Mouse (Mus musculus): ENCODE results near the gene Ccdc97.

Gene Ccdc97

DNA sequence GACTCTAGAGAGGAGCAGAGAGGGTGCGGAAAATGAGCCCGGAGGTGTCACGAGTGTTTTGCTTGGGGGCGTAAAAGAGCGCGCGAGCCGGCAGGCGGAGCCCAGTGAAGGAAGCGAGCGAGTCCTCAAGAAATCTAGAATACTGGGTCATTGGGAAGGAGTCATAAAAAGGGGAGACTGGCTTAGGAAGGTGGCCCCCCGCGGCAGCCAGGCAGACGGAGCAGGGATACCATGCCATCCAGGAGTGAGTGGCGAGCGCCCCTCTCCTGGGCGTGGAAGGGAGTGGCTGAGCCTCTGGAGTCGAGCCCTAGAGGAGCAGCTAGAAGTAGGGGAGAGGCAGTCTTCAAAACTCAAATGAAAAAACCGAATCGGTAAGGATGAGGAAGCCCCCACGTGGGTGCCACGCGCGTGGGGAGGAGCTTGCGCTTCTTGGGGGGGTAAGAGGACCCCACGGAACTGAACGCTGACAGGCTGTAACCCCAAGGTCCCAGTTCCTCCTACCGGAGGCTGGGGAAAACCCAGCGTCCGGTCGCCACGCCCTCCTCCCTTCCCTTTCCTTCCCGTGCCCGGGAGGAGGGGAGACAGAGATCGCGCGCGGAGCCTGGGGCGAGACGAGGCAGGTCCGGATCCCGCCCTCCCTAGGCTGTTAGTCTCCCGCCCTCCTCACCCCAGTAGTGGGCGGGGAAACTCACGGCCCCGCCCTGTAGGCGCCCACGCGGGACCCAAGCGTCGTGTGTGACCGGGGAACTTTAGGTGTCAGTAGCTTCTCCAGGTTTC, 29.9 kb downstream of the Ccdc97 start:
- DNase-seq (ENCODE audit: low spot score), result peak; percentile 76

DNA sequence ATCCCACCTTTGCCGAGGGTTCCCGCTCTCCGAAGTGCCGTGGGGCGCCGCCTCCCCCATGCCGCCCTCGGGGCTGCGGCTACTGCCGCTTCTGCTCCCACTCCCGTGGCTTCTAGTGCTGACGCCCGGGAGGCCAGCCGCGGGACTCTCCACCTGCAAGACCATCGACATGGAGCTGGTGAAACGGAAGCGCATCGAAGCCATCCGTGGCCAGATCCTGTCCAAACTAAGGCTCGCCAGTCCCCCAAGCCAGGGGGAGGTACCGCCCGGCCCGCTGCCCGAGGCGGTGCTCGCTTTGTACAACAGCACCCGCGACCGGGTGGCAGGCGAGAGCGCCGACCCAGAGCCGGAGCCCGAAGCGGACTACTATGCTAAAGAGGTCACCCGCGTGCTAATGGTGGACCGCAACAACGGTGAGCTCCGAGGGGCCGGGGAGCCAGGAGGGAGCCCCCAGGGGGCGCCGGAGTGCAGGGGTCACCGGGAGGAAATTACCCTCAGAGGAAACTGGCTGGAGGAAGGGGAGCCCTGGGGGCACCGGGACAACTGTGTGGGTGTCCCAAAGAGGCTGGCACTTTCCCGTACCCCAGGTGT, 31.0 kb downstream of the Ccdc97 start:
- peak; percentile 75 for DNase-seq (ENCODE audit: low spot score)

DNA sequence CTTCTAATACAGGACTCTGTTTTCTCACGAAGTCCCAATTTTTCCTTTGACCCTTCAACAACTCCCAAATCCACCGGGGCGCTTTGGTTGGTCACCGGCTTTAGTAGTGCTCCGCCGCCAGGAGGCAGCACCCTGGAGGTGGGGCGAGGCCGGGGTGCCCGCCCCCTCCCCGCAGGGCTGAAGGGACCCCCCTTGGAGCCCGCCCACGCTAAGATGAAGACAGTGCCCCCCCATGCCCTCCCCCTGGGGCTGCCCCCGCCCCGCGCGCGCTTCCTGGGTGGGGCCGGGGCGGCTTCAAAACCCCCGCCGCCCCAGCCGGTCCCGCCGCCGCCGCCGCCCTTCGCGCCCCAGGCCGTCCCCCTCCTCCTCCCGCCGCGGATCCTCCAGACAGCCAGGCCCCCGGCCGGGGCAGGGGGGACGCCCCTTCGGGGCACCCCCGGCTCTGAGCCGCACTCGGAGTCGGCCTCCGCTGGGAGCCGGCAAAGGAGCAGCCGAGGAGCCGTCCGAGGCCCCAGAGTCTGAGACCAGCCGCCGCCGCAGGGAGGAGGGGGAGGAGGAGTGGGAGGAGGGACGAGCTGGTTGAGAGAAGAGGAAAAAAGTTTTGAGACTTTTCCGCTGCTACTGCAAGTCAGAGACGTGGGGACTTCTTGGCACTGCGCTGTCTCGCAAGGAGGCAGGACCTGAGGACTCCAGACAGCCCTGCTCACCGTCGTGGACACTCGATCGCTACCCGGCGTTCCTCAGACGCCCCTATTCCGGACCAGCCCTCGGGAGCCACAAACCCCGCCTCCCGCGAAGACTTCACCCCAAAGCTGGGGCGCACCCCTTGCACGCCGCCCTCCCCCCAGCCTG, 32.0 kb downstream of the Ccdc97 start, which contains the start of gene Tgfb1:
Gene Tgfb1 (plus strand): TSS at position 323 of the 852 bp plus-strand sequence.
- peak; percentile 75 for DNase-seq (ENCODE audit: low spot score)

DNA sequence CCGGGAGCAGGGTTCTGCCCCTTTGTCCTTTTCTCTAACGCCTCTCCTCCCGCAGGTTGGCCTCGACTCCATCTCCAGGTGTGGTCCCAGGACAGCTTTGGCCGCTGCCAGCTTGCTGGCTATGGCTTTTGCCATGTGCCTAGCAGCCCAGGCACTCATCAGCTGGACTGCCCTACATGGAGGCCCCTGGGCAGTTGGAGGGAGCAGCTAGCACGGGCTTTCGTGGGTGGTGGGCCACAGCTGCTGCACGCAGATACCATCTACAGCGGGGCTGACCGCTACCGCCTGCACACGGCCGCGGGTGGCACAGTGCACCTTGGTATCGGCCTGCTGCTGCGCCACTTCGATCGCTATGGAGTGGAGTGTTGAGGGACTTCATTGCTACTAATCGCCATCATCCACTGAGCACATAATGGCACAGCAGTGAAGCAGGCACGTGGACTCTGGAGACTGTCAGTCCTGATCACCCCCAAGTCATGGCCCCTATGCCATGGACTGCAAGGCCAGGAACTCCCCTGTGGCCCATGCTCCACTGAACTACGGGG, 32.9 kb downstream of the Ccdc97 start:
- no peak for DNase-seq (ENCODE audit: low spot score)

DNA sequence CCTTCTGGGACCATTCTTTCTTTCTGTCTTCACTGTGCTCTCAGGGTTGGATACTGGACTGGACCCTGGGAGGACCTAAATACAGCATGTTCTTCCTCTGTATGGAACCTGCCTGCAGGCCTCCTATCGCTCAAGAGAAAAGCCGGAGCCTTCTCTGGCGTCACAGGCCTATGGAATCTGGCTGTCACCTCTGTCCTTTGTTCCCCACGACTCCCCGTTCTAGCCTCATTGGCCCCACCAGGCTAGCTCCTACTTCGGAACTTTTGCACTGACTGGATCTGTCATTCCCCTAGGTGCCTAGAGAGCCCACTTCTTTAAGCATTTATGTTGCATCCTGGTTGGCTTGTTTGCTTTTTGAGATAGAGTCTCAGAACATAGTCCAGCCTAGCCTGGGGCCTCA, 34.2 kb downstream of the Ccdc97 start:
- no peak for DNase-seq (ENCODE audit: low spot score)

DNA sequence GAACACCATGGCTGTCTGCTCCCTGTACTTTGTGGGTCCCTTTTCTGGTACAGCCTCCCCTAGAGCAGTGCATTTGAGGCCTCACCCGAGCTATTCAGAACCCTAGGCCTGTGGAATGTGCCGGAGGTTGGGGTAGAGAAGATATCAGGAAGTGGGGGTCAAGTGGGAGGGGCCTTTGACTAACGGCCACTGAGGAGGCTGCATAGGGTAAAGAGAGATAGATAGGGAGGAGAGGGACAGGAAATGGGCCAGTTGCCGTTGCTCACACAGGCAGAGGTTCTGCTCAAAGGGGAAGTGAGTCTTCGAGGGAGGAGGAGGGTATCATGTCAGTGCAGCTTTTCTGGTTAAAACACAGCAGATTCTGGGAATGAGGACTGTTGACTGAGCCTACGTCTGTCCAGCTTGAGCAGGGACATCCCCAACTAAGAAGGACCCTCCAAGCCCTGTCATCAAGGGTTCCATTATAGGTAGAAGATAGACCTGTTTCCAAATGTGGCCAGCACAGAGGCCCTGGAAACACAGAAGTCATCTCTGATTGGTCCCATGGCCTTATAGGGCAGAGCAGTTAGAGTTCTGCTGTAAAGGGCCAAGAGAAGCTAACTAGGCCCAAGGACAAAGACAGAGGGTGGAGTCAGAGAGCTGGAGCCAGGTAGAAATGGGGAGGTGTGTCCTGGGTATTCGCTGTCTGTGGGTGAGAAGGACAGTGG, 35.3 kb downstream of the Ccdc97 start:
- DNase-seq (ENCODE audit: low spot score), result no peak

DNA sequence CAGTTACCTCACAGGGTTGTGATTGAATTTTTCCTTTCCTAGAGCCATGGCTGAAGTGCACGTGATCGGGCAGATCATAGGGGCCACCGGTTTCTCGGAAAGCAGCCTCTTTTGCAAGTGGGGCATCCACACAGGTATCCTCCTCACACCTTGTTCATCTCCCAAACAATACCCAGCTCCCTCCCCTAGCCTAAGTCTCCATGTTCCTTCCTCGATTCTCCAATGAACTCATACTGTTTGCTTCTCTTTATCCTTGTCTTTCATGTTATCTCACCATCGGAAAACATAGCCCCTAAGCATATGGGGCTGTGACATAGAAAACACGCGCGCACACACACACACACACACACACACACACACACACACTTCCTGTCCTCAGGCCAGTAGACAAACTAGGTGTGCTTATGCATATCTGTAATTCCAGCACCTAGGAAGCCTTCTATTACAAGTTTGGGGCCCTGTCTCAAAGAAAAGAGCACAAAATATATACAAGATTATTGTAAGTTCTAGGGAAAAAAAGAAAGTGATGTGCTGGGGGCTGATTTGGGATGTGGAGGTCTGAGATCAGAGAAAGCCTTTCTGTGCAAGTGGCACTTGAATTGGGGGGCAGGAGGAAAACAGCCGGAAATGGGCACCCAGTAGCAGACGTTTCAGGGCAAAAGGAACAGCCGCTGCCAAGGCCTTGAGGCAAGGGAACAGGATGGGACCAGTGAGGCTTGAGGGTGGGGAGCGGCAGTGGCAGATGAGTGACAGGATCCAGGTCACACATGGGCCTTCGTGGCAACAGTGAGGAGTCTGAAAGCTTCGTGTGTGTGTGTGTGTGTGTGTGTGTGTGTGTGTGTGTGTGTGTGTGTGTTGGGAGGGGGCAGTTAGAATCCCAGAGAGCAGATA, 37.3 kb downstream of the Ccdc97 start:
- no peak for DNase-seq (ENCODE audit: low spot score)

DNA sequence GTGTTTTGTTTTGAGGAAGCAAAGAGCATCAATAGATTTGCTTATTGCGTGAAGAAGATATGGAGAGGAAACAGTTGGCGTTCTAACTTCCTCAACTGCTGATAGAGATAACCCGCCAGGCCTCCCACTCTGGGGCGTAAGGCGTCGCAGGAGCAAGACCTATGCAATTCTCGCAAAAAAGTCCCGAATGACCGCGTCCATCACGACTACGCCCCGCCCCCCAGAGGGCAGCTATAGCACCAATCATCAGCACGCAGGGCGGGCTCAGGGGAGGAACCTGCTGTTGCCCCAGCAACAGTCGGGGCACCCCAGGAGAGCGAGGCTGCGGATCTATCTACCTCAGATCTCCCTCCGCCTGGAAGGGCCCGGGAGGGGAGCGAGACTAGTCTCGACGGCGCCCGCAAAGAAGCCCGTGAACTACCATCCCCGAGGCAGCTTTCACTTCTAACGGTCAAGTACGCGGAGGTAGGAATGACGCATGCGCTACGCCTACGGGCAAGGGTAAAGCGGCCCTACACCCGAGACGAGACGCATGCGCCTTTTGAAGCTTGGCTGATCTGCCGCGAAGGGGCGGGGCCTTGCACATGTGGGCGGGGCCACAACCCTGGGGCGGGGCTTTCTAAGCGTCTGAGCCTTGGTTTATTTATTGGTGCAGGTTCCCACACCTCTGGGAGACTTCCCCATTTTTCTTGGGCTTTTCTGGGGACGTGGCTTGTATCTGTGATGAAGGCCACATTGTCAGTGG, 38.2 kb downstream of the Ccdc97 start, which contains the start of gene B9d2:
Gene B9d2 (plus strand): TSS at position 267 of the 745 bp plus-strand sequence.
- peak; percentile 94 for DNase-seq (ENCODE audit: low spot score)

DNA sequence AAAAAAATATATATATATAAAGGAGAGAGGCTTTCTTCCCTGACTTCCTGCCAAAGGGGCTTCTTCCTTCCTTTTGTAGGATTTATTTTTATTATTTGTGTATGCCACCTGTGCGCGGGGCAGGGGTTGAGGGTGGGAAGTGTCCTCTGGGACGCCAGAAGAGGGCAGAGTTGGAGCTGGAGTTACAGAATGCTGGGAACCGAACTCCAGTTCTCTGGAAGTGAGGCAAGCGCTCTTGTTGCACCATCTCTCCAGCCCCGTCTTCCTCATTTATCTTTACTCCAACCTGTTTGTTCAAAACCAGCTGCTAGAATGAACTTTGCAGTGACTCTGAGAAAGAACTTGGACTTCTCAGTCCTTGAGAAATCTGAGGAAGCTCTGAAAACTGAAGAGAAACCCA, 38.9 kb downstream of the Ccdc97 start:
- DNase-seq (ENCODE audit: low spot score), result no peak

DNA sequence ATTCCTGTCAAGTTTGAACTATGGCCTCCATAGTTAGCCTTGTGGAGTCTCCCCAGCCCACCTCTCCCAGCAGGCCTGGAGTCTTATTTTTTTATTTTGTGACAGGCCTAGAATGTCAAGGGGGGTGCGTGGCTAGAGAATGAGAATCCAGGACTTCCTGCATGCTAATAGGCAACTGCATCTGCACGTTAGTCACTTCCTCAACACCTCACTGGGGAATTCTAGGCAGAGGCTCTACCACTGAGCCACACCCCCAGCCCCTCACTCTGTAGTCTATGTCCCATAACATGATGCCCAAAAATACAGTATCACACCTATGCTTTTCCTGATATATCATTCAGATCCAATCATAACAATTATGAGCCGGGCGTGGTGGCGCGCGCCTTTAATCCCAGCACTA, 41.9 kb downstream of the Ccdc97 start:
- DNase-seq (ENCODE audit: low spot score), result no peak

DNA sequence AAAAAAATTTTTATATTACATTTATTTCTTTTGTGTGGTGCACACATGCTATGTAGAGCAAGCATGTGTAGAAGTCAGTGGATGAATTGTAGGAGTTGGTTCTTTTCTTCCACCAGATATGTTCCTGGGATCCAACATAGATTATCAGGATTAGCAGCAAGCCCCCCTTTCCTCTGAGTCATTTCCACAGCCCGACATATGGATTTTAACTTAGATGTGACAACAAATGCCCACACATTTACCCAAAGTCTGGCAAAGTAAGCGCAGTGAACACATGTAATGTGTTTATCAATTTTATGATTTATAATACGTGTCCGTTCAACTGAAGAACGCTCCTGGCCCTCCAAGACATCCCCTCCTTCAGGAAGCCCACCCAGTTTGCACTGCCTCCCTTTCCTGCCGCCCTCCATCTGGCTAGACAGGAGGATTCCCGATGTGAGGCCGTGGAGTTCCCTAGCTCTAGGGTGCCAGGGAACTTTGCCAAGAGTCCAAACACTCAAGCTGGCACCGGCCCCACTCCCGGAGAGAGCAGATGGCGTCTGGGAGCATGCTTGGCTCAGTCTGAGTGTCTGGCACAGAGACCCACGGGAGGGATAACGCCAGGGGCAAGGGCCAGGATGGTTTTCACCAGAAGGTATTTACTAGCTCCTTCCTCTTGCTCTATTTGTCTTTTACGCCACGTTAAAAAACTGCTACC, 42.7 kb downstream of the Ccdc97 start:
- peak; percentile 77 for DNase-seq (ENCODE audit: low spot score)

DNA sequence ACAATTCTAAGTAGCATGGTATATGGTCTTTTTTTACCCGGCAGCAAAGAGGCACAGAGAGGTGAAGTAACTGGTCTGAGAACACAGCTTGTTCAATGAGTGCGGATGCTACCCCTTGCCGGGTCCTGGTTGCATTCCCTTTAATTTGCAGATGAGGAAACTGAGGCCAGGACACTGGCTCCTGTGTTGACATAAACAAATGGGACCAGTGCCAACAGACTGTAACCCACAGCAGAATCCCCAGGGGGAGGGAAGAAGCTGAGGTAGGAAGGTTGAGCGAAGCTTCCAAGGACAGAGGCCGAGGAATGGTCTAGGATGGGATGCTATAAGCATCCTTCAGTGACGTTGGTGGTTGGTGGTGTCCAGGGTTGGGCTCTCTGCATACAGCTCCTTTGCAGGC, 43.5 kb downstream of the Ccdc97 start:
- DNase-seq (ENCODE audit: low spot score), result no peak

DNA sequence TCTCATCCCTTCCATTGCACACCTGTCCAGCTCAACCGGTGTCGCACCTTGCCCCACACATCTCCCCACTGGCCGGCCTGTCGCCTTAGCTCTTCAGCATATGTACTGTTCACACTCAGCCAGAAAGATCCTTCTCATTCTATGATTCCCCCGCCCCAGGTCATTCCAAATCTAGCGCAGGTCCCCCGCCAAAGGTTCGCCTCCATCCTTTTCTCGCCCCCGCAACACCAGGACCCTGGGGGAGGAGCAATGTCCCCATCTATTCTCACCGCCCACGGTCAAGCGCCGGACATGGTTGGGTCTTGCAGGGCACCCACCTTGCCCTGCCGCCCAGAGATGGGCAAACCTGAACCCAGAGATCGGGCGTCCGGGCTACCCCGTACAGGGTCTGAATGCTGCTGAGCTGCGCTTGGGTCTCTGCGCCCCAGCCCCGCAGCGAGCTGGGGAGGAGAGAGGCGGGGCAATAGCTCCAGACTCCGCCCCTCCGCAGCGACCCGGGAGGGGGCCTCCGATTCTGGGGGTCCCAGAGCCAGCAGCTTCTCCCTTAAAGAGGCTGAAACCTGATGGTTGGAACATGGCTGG, 44.1 kb downstream of the Ccdc97 start, which contains the start of gene Tmem91:
Gene Tmem91 (minus strand): TSS at position 448 of the 582 bp plus-strand sequence.
- no peak for DNase-seq (ENCODE audit: low spot score)

DNA sequence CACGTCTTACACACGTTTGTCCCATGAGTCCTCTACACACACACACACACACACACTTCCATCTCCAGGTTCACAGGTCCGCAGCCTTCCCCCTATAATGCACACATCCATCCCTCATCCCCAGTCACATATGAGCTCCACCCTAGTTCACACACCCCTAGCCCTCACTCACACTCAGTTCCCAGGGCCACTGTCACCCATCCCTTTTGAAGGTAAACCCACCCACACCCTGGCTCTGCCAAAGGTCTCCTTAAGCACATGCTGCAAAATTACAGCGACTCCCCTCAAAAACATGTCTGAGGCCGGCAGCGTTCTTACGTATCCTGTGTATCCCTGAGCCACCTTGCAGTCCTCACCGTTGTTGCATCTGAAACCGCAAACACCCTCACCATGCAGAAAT, 44.6 kb downstream of the Ccdc97 start:
- no peak for DNase-seq (ENCODE audit: low spot score)

DNA sequence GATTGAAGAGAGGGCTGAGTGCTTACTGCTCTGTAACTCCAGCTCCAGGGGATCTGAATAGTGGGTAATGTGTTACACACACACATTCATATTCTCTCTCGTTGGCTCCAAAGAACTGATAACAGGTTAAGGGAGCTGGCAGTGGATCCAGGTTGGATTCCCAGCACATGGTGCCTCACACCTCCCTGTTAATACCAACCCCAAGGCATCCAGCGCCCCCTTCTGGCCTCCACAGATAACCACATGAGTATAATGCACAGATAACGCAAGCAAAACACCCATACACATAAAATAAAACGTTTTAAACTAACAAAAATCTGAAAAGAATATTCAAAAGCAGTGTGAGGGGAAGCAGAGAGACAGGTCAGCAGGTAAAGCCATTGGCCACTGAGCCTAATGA, 46.4 kb downstream of the Ccdc97 start:
- no peak for DNase-seq (ENCODE audit: low spot score)

DNA sequence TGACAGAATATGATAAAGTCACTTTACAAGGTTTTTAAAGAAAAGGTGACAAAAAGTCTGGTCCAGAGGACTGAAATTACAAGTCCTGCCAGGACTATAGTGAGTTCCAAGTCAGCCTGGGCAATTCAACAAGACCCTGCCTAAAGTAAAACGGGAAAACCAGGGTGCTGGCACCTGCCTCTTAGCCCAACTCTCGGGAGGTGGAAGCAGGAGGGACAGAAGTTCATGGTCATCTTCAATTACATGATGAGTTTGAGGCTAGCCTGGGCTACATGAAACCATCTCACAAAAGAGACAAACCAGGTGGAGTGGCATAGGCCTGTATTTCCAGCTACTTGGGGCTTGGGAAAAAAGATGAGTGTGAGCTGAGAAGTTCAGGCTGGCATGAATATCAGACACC, 47.2 kb downstream of the Ccdc97 start:
- DNase-seq (ENCODE audit: low spot score), result no peak

DNA sequence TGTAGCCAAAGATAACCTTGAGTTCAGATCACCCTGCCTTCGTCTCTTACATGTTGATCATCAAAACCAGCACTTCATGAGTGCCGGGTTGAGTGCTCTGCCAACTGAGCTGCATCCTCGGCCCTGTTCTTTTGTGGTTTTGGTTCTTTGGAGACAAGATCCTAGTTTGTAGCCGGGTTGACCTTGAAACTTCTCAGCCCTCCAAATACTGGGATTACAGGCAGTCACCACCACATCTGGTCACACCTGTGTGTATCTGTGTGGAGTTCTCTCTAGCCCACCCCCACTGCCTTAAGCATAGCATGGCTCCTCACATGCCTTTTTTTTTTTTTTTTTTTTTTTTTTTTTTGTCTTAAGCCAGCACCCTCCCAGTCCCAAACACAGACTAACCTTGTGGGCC, 48.8 kb downstream of the Ccdc97 start:
- DNase-seq (ENCODE audit: low spot score), result no peak

DNA sequence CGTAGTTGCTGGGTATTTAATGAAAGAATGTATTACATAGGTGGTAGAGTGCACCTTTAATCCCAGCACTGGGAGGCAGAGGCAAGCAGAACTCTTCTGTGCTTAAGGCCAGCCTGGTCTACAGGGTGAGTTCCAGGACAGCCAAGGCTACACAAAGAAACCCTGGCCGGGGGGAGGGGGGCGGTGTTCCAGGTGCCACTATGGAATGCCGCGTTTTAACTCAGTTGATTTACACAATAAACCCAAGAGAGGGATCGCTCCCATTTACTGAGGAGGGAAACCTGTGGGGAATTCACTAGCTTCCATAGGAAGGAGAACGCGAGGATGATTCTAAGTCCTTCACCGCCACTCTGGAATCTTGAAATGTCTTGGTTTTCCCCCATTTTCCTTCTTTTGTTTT, 49.3 kb downstream of the Ccdc97 start:
- DNase-seq (ENCODE audit: low spot score), result no peak

DNA sequence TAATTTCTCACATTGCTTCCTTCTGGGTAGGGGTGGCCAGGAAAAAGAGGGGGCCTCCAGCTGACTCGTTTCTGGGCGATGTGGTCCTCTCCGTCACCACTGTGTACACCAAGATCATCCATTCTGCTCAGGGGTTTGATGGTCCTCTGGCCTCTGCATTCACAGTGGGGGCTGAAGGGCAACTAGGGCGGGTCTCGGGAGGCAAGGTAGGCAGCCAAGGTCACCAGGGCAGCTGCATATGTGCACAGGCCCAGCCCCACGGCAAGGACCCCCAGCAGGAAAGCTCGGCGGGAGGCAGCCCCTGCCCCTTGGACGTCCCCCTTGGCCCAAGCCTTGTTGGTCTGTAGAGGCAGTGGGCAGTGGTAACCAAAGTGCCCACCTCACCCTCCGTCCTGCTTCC, 49.7 kb downstream of the Ccdc97 start:
- DNase-seq (ENCODE audit: low spot score), result no peak

Data from testis, postnatal 14 days (tissue).